Mouse (Mus musculus): ENCODE results near the gene Mfsd13b. TPM values are rescaled to one million over a fixed set of nuclear protein-coding genes. Genes with fewer than 3 reads are reported as not detected.
"Not testable (repeated sequence)": the region's sequence is repeated elsewhere in the genome, so short reads cannot be mapped to it uniquely, and the experiment has no call there.

The Mfsd13b gene
- total RNA-seq, 2 experiments from 2014 or later, result not detected

- ATAC-seq (replicated peaks; ENCODE audit: poor library complexity, severe bottlenecking), result peak; percentile 13
Observed at GRCm38 (mm10) chr7:120980931-120981924, 1.1 kb upstream of the Mfsd13b start.

- ATAC-seq (replicated peaks; ENCODE audit: poor library complexity, severe bottlenecking), result no peak
Observed at GRCm38 (mm10) chr7:120982968-120983367, 659 bp downstream of the Mfsd13b start.

DNA sequence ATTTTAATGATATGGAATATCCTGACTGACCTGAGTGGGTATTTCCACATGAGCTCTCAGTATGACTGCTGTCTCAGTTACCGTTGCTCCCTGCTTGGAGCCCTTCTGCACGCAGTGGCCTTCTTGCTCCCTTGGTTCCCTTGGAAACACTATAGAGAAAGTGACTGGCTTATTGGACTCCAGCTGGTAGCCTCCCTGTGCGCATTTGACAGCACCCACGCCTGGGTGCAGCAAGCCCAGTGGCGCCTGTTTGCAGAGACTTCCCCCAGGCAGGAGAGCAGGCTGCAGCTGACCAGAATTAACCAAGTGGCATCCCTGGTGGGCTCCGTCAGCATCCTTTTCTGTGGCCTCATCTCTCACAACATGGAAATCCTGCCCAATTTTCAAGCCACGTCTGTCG lies 8.9 kb downstream of the Mfsd13b start:
- no peak for ATAC-seq (replicated peaks; ENCODE audit: poor library complexity, severe bottlenecking)

DNA sequence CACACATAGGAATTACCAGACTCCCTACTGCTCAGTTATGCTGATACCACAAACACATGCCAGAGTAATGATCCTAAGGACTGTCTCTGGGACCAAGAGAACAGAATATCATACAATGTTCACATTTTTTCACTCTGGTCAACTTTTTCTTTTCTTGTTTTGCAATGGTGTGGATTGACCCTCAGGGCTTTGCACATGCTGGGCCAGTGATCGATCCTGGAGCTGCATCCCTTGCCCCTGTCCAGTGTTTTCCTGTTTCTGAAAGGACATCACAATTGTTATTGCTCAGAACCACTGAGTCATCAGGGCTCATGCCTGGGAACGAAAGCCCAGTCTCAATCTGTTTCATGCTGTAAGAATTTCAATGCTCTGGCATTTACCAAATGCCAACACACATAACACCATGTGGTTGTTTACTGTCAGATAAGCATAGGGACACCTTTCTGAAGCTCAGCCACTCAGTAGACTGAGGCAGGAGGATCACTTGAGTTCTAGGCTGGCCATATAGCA lies 16.8 kb downstream of the Mfsd13b start:
- no peak for ATAC-seq (replicated peaks; ENCODE audit: poor library complexity, severe bottlenecking)

- no peak for ATAC-seq (replicated peaks; ENCODE audit: poor library complexity, severe bottlenecking)
Observed at GRCm38 (mm10) chr7:121000065-121000822, 17.9 kb downstream of the Mfsd13b start.

DNA sequence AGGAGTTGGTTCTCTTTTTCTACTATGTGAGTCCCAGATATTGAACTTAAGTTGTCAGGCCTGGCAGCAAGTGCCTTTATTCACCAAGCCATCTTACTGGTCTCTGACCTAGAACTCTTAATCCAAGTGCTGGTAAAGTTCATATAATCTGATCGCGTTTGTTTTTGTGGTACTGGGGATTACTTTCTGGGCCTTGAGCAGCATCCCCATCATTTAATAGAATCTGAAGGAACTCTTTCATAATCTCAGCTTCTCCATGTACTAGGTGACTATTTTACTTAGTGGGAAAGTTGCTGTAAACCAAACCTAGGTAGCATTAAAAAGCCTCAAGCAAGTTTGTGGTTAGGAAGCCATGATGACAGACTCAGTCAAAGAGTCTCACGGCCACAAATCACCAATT lies 19.6 kb downstream of the Mfsd13b start:
- no peak for ATAC-seq (replicated peaks; ENCODE audit: poor library complexity, severe bottlenecking)

- ATAC-seq (replicated peaks; ENCODE audit: poor library complexity, severe bottlenecking), result no peak
Observed at GRCm38 (mm10) chr7:121002407-121002928, 20.2 kb downstream of the Mfsd13b start.

DNA sequence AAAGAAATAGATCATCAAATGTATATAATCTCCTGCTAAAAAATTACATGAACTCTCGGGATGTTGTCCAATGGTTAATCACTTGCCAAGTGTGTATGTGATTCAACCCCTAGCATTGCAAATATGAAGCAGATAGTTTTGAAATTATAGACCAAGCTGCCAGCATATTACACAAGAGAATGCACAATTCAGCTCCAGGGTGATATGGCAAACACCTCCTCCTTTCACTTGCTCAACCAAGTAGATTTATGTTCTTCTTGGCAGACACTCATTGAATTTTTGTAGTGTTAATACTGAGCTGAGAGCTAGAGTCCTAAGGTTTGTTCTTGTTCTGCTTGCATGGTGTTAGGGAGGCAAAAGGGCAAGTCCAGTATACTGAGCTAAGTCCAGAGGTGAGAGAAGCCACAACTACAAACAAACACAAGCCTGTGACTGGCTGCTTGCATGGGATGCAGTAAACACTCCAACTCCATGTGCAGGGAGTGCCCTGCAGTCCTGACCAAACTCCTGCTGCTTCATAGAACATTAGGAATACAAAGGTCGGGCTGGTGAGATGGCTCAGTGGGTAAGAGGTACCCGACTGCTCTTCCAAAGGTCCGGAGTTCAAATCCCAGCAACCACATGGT lies 21.6 kb downstream of the Mfsd13b start:
- no peak; the same call in 1 of the 2 replicates for ATAC-seq (replicated peaks; ENCODE audit: poor library complexity, severe bottlenecking)

DNA sequence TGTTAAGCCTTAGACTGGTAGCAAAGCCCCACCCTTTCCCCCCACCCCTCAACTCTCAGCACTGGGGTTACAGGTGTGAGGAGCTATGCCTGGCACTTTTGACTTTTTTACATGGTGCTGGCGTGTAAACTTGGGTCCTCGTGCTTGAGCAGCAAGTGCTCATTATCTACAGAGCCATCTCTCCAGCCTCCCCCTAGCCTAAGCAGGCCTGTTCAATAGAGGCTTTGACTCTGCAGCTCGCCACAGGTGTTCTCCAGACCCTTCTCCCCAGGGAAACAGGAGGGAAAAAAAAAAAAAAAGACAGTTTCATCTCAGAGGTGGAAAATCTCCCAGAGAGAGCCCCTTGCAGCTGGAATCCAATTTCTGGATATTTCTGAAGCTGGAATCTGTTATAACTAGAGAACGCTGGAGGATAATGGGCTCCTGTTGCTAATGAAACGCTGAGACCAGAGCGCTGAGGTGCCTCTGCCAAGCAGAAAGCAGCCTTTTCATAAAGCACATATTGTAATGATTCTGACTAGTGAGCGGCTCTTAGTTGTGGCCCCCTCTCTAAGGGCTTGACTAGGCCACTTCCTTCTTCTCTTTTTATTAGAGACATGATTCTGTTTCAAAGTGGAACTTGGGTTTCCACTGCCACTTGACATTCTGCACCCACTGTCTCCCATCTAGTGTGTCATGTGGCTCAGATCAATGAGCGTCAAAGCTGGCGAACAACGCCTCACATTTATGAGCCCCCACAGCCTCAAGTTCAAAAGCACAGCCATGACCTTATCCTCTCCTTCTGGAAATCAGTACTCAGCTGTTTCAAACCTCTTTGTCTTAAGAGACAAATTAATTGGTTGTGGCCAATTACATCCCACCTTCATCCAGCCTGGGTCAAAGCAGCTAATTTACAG lies 29.7 kb downstream of the Mfsd13b start:
- no peak for ATAC-seq (replicated peaks; ENCODE audit: poor library complexity, severe bottlenecking)

DNA sequence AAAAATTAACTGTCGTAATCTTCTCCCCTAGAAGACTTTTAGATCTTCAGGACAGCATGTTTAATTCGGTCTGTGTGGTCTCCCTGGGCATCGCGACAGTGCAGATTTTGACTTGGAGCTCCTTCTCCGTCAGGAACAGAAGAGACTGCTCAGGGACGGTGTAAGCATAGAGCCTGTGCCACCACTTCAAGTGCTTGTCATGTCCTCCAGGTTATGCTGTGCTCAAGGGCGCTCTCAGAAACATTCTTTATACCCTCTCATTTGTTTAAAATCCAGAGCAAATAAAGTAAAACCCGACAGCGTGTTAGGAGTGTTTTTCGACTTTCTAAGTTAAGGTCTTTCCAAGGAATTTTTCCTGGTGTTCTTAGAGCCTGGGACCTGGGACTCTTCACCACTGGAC lies 32.2 kb downstream of the Mfsd13b start:
- no peak for ATAC-seq (replicated peaks; ENCODE audit: poor library complexity, severe bottlenecking)

GRCm38 (mm10) chr7:121018778-121019177 lies 36.5 kb downstream of the Mfsd13b start:
- peak; percentile 84 for ATAC-seq (replicated peaks; ENCODE audit: poor library complexity, severe bottlenecking)

GRCm38 (mm10) chr7:121020277-121020676 lies 38.0 kb downstream of the Mfsd13b start:
- ATAC-seq (replicated peaks; ENCODE audit: poor library complexity, severe bottlenecking), result 0 out of 2 replicates have a peak, but pooled peaks have one; percentile 35

GRCm38 (mm10) chr7:121025221-121026008 lies 43.1 kb downstream of the Mfsd13b start:
- no peak for ATAC-seq (replicated peaks; ENCODE audit: poor library complexity, severe bottlenecking)

DNA sequence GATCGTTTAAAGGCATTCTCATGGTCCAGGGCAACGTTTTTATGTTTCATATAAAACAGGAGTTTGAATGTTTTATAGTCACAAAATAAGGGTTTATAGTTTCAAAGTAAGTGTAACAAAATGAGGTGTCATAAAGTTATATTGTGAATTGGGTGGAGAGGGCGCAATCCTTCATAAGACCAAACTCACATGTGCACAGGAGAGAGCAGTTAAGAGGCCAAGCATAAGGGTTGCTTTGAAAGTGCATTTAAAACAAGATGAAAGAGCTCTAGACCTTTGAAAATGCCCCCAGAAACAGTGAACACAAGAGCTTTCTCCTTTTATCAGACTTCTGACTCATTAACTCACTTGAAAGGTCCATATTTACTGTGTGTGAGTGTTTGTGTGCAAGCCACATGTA lies 44.0 kb downstream of the Mfsd13b start:
- no peak for ATAC-seq (replicated peaks; ENCODE audit: poor library complexity, severe bottlenecking)

GRCm38 (mm10) chr7:121029947-121030346 lies 47.6 kb downstream of the Mfsd13b start:
- ATAC-seq (replicated peaks; ENCODE audit: poor library complexity, severe bottlenecking), result not testable (repeated sequence)

- ATAC-seq (replicated peaks; ENCODE audit: poor library complexity, severe bottlenecking), result peak; percentile 96
Observed at GRCm38 (mm10) chr7:121033856-121034652, 51.7 kb downstream of the Mfsd13b start, which contains the start of gene Mettl9. Gene Mettl9, plus strand, starts transcription at chr7:121034445.

DNA sequence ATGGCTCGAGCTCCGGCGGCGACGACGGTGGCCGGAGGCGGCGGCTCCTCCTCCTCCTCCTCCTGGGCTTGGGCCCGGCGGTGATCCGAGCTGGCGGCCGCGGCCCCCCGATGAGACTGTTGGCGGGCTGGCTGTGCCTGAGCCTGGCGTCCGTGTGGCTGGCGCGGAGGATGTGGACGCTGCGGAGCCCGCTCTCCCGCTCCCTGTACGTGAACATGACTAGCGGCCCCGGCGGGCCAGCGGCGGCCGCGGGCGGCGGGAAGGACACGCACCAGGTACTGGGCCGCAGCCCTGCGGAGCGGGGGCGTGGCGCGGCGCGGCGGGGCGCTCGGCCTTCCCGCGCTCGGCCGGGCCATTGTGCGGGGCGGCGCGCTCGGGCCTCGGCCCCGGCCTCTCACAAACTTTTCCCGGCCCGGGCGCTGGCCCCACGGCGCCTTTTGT lies 52.4 kb downstream of the Mfsd13b start:
- peak; percentile 20 for ATAC-seq (replicated peaks; ENCODE audit: poor library complexity, severe bottlenecking)

Measured in granulocyte monocyte progenitor cell, adult 5-6 weeks (primary cell).